Mouse (Mus musculus) CH12.LX (cell line): ENCODE results near the gene Sec14l4. TPM values are rescaled to one million over a fixed set of nuclear protein-coding genes. Genes with fewer than 3 reads are reported as not detected.

ENCODE experiments used
- DNase-seq: peaks from one replicate; pipeline ENCODE4 v3.0.0-alpha.2; 2013; ENCODE audit errors: extremely low read depth
- H3K27ac ChIP-seq: 2 replicates; pipeline ENCODE4 v1.5.1; 2012; ENCODE audit warnings: low read depth, mild to moderate bottlenecking, control low read depth, moderate library complexity; ENCODE audit not compliant: insufficient read depth
- H3K27me3 ChIP-seq: replicated peaks from 2 replicates; pipeline ENCODE3; 2012; ENCODE audit warnings: inconsistent platforms
- H3K36me3 ChIP-seq, 2 experiments: replicated peaks in 1 of 2; 2 replicates each; pipeline versions ENCODE3 to v1.6.1; 2012; ENCODE audit warnings: inconsistent platforms in 1 of 2, low read length in 1 of 2, mild to moderate bottlenecking in 1 of 2, mixed read lengths in 1 of 2, moderate library complexity in 1 of 2; ENCODE audit not compliant: control insufficient read depth in 1 of 2, insufficient read depth in 1 of 2
- H3K4me1 ChIP-seq, 2 experiments: 2 replicates each; pipeline ENCODE4 v1.6.1; 2012; ENCODE audit warnings: inconsistent platforms in 1 of 2, moderate library complexity in 1 of 2; ENCODE audit not compliant: insufficient read depth in 2 of 2, control insufficient read depth in 1 of 2
- H3K4me2 ChIP-seq: 2 replicates; pipeline ENCODE4 v1.6.1; 2012; ENCODE audit warnings: low read depth, mild to moderate bottlenecking, control low read depth; ENCODE audit not compliant: poor library complexity, insufficient read depth, severe bottlenecking
- H3K4me3 ChIP-seq, 3 experiments: fragments of 150-350 bp in 1 of 3; sonication (generic) in 1 of 3; replicated peaks in 1 of 3; 2 replicates each; pipeline versions ENCODE3 to v1.5.1; 2011 to 2012; ENCODE audit warnings: low read depth in 2 of 3, low read length in 2 of 3, mild to moderate bottlenecking in 2 of 3, moderate library complexity in 2 of 3, control low read depth in 1 of 3, improper control_type of control experiment in 1 of 3, inconsistent platforms in 1 of 3, mixed read lengths in 1 of 3; ENCODE audit not compliant: poor library complexity in 1 of 3
- H3K79me2 ChIP-seq: replicated peaks from 2 replicates; pipeline ENCODE4 v1.6.1; 2012; ENCODE audit warnings: mild to moderate bottlenecking, moderate library complexity; ENCODE audit not compliant: control insufficient read depth, poor library complexity, insufficient read depth, severe bottlenecking; ENCODE audit errors: extremely low read depth
- H3K9ac ChIP-seq: 2 replicates; pipeline ENCODE4 v1.6.1; 2012; ENCODE audit warnings: low read depth, mild to moderate bottlenecking, control low read depth, moderate library complexity; ENCODE audit not compliant: insufficient read depth
- H3K9me3 ChIP-seq: replicated peaks from 2 replicates; pipeline ENCODE3; 2012; ENCODE audit warnings: low read length, inconsistent platforms, mixed read lengths
- CHD1 ChIP-seq: IDR thresholded peaks from 2 replicates; pipeline ENCODE4 v1.6.1; 2012; ENCODE audit warnings: low read depth, low read length, improper control_type of control experiment, inconsistent platforms
- CHD2 ChIP-seq: IDR thresholded peaks from 2 replicates; pipeline ENCODE4 v1.6.1; 2011; ENCODE audit warnings: low read length, improper control_type of control experiment
- CTCF ChIP-seq, 2 experiments: IDR thresholded peaks in 1 of 2; conservative IDR thresholded peaks in 1 of 2; 2 replicates each; pipeline ENCODE4 v1.5.1; 2011 to 2012; ENCODE audit warnings: low read depth in 2 of 2, low read length in 2 of 2, improper control_type of control experiment in 1 of 2, inconsistent platforms in 1 of 2, mild to moderate bottlenecking in 1 of 2, moderate library complexity in 1 of 2
- GABPA ChIP-seq: IDR thresholded peaks from 2 replicates; pipeline ENCODE4 v1.6.1; 2012; ENCODE audit warnings: low read depth, low read length, improper control_type of control experiment, inconsistent platforms; ENCODE audit not compliant: insufficient replicate concordance
- HCFC1 ChIP-seq: IDR thresholded peaks from 2 replicates; pipeline ENCODE4 v1.6.1; 2012; ENCODE audit warnings: low read depth, mild to moderate bottlenecking, inconsistent platforms, low read length, improper control_type of control experiment
- JUN ChIP-seq: IDR thresholded peaks from 2 replicates; pipeline ENCODE4 v1.6.1; 2011; ENCODE audit warnings: low read depth, mild to moderate bottlenecking, low read length, improper control_type of control experiment, moderate library complexity; ENCODE audit not compliant: insufficient read depth
- KAT2A ChIP-seq: IDR thresholded peaks from 2 replicates; pipeline ENCODE4 v1.6.1; 2012; ENCODE audit warnings: low read length, improper control_type of control experiment, inconsistent platforms; ENCODE audit not compliant: insufficient replicate concordance
- MAX ChIP-seq: IDR thresholded peaks from 2 replicates; pipeline ENCODE4 v1.6.1; 2011; ENCODE audit warnings: low read length, improper control_type of control experiment
- MAZ ChIP-seq: IDR thresholded peaks from 2 replicates; pipeline ENCODE4 v1.6.1; 2012; ENCODE audit warnings: low read depth, mild to moderate bottlenecking, inconsistent platforms, low read length, improper control_type of control experiment, moderate library complexity
- MXI1 ChIP-seq: IDR thresholded peaks from 2 replicates; pipeline ENCODE4 v1.6.1; 2011; ENCODE audit warnings: mild to moderate bottlenecking, low read depth, low read length, improper control_type of control experiment
- MYC ChIP-seq: IDR thresholded peaks from 2 replicates; pipeline ENCODE4 v1.6.1; 2011; ENCODE audit warnings: low read depth, mild to moderate bottlenecking, improper control_type of control experiment, low read length
- NRF1 ChIP-seq: IDR thresholded peaks from 2 replicates; pipeline ENCODE4 v1.6.1; 2014; ENCODE audit warnings: low read depth, mild to moderate bottlenecking, inconsistent platforms, low read length, improper control_type of control experiment, moderate library complexity
- PAX5 ChIP-seq: IDR thresholded peaks from 2 replicates; pipeline ENCODE4 v1.6.1; 2012; ENCODE audit warnings: low read length, inconsistent platforms, mixed read lengths
- POLR2A ChIP-seq: IDR thresholded peaks from 2 replicates; pipeline ENCODE4 v1.6.1; 2011; ENCODE audit warnings: low read depth, mild to moderate bottlenecking, improper control_type of control experiment, low read length
- POLR2AphosphoS2 ChIP-seq: IDR thresholded peaks from 2 replicates; pipeline ENCODE4 v1.6.1; 2011; ENCODE audit warnings: low read depth, low read length, improper control_type of control experiment
- RAD21 ChIP-seq: IDR thresholded peaks from 2 replicates; pipeline ENCODE4 v1.6.1; 2011; ENCODE audit warnings: low read depth, mild to moderate bottlenecking, low read length, improper control_type of control experiment, moderate library complexity
- RCOR1 ChIP-seq: conservative IDR thresholded peaks from 2 replicates; pipeline ENCODE4 v1.6.1; 2012; ENCODE audit warnings: low read depth, mild to moderate bottlenecking, inconsistent platforms, low read length, improper control_type of control experiment
- SMC3 ChIP-seq: IDR thresholded peaks from 2 replicates; pipeline ENCODE4 v1.6.1; 2011; ENCODE audit warnings: low read depth, low read length, improper control_type of control experiment
- TCF12 ChIP-seq: IDR thresholded peaks from 2 replicates; pipeline ENCODE4 v1.6.1; 2014; ENCODE audit warnings: low read depth, mild to moderate bottlenecking, inconsistent platforms, low read length, improper control_type of control experiment
- ZC3H11A ChIP-seq: IDR thresholded peaks from 2 replicates; pipeline ENCODE4 v1.6.1; 2012; ENCODE audit warnings: low read depth, mild to moderate bottlenecking, inconsistent platforms, low read length, improper control_type of control experiment
- ZKSCAN1 ChIP-seq: IDR thresholded peaks from 2 replicates; pipeline ENCODE4 v1.6.1; 2012; ENCODE audit warnings: low read depth, inconsistent platforms, low read length, improper control_type of control experiment, borderline replicate concordance
- ZMIZ1 ChIP-seq: IDR thresholded peaks from 2 replicates; pipeline ENCODE4 v1.6.1; 2012; ENCODE audit warnings: low read depth, mild to moderate bottlenecking, inconsistent platforms, low read length, improper control_type of control experiment
- dilution Hi-C: fragments of 300-500 bp; cut with MboI; formaldehyde crosslinking; loops from 2 replicates; pipeline ENCODE4 v1.14.3; 2020; ENCODE audit warnings: low sequenced_read_pairs; ENCODE audit not compliant: extremely low pct_unique_long_range_greater_than_20kb, extremely low pct_ligation_motif_present
- in situ Hi-C: fragments of 300-500 bp; cut with MboI; formaldehyde crosslinking; loops from 3 replicates; pipeline ENCODE4 v1.14.3; 2019; ENCODE audit warnings: low sequenced_read_pairs, low pct_ligation_motif_present, low pct_unique_long_range_greater_than_20kb, mixed read lengths
- polyA plus RNA-seq: library from polyadenylated mRNA; unstranded; fragments of >175 nt; gene quantifications from 2 replicates; pipeline ENCODE4 v1.2.1, GENCODE M21; 2012; ENCODE audit warnings: low read depth; ENCODE audit not compliant: insufficient read length
- total RNA-seq, 2 experiments: library from RNA; depleted of rRNA; stranded (reverse); fragments of 300-350 nt in 1 of 2; fragments of >200 nt in 1 of 2; gene quantifications; 2 replicates each; pipeline ENCODE4 v1.2.3; 2012 to 2014

Sec14l4 gene
- total and polyA plus RNA-seq, 3 experiments, result 0.42 to 3.5 (median 0.47) TPM

DNA sequence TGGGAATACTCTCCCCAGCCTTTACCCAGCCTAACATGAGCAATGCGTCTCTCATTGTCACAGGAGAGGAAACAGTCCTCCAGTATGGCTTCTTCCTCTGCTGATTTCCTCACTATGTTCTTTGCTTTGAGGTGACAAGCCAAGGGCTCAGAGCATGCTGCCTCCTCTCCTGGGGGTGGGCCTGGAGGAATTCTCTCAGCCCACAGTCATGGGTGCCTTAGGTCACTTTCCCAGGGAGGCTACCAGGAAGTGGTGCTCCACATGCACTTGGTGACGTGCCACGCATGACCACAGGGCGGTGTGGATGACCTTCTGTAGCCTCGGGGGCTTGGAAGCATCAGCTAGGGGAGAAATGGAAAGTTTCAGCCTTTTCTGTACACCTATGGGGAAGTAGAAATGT, 35.8 kb upstream of the Sec14l4 start:
- H3K27me3 ChIP-seq, result peaks cover 2% of the 10 kb centered on the region
- TF ChIP-seq NRF1 (no peak), CTCF (conservative IDR thresholded peaks at IDR 0.05 in 1 of 2, IDR thresholded peaks at IDR 0.05 in 1 of 2; ENCODE audit: low read depth in 2 of 2, low read length in 2 of 2) (0 out of 4 replicates have a peak, but pooled peaks of 1 of the 2 experiments have one; percentile 9)
- H3K4me3 ChIP-seq, result no peak overlapping the region
- no peak overlapping the region for H3K27ac ChIP-seq
- peaks cover 7 to 9% of the 10 kb centered on the region in 2 experiments for H3K4me1 ChIP-seq
- no peaks in the 10 kb centered on the region for H3K79me2 ChIP-seq
- H3K4me2 ChIP-seq, result no peak overlapping the region
- H3K9ac ChIP-seq, result no peak overlapping the region
- peaks cover 3% of the 10 kb centered on the region for H3K9me3 ChIP-seq
- no peak for DNase-seq
- in situ Hi-C loops (no loop called here), dilution Hi-C loops (no loop called here)
- no peaks in the 10 kb centered on the region for H3K36me3 ChIP-seq

DNA sequence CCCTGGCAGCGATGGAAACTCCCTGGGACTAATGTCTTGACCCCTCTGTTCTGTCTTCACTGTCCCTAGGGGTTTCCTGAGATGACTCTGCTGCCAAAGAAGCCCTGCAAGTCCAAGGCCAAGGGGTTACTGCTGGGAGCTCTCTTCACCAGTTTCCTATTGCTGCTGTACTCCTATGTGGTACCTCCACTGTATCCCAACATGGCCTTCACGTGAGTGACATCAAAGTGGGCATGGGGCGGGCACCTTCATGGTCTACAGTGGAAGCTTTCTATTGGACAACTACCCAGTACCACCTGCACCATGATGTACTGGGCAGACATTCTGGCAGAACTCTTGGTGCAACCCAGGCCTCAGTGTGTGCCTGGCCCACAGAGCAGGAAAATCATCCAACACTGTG, 34.4 kb upstream of the Sec14l4 start:
- DNase-seq, result no peak
- H3K9ac ChIP-seq, result no peak overlapping the region
- in situ Hi-C loops, result no loop called here
- H3K36me3 ChIP-seq, result no peaks in the 10 kb centered on the region
- no peak overlapping the region for H3K27ac ChIP-seq
- H3K4me1 ChIP-seq, result peaks cover 7 to 9% of the 10 kb centered on the region in 2 experiments
- no peak overlapping the region for H3K4me3 ChIP-seq
- H3K27me3 ChIP-seq, result peaks cover 2% of the 10 kb centered on the region
- no peak for TF ChIP-seq ZMIZ1
- no peak for TF ChIP-seq KAT2A
- TF ChIP-seq RCOR1, result no peak
- no peak for TF ChIP-seq CTCF (conservative IDR thresholded peaks at IDR 0.05 in 1 of 2, IDR thresholded peaks at IDR 0.05 in 1 of 2; ENCODE audit: low read depth in 2 of 2, low read length in 2 of 2)
- no peak for TF ChIP-seq PAX5
- TF ChIP-seq ZC3H11A, result no peak
- no peak for TF ChIP-seq SMC3
- TF ChIP-seq, all 38 proteins: peak for 0
- dilution Hi-C loops, result no loop called here
- H3K79me2 ChIP-seq, result no peaks in the 10 kb centered on the region
- H3K4me2 ChIP-seq, result no peak overlapping the region
- H3K9me3 ChIP-seq, result peaks cover 3% of the 10 kb centered on the region

DNA sequence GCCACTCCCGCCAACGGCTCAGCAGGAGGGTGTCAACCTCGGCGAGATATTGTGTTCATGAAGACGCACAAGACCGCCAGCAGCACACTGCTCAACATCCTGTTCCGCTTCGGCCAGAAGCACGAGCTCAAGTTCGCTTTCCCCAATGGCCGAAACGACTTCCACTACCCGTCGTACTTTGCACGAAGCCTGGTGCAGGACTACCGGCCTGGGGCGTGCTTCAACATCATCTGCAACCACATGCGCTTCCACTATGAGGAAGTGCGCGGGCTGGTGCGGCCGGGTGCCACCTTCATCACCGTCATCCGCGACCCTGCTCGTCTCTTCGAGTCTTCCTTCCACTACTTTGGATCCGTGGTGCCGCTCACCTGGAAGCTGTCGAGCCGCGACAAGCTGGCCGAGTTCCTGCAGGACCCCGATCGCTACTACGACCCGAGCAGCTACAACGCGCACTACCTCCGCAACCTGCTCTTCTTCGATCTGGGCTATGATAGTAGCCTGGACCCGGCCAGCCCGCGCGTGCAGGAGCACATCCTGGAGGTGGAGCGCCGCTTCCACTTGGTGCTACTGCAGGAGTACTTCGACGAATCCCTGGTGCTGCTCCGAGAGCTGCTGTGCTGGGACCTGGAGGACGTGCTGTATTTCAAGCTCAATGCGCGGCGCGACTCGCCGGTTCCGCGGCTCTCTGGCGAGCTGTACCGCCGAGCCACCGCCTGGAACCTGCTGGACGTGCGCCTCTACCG, 33.1 kb upstream of the Sec14l4 start:
- dilution Hi-C loops, result no loop called here
- no peak for DNase-seq
- Histone ChIP-seq H3K36me3 (no peaks in the 10 kb centered on the region), H3K9ac (no peak overlapping the region), H3K4me3 (no peak overlapping the region), H3K27ac (no peak overlapping the region), H3K4me1 (peaks cover 2 to 5% of the 10 kb centered on the region in 2 experiments; a peak in 3 of 4 replicates), H3K79me2 (no peaks in the 10 kb centered on the region), H3K9me3 (peaks cover 3% of the 10 kb centered on the region), H3K4me2 (no peak overlapping the region), H3K27me3 (no peaks in the 10 kb centered on the region)
- in situ Hi-C loops, result no loop called here
- TF ChIP-seq MXI1, result no peak
- no peak for TF ChIP-seq CHD2
- TF ChIP-seq ZKSCAN1, result no peak
- TF ChIP-seq SMC3, result no peak
- no peak for TF ChIP-seq MYC
- TF ChIP-seq GABPA, result no peak
- no peak for TF ChIP-seq POLR2A
- no peak for TF ChIP-seq CHD1
- no peak for TF ChIP-seq NRF1
- no peak for TF ChIP-seq HCFC1
- TF ChIP-seq RAD21, result no peak
- no peak for TF ChIP-seq POLR2AphosphoS2
- no peak for TF ChIP-seq RCOR1
- TF ChIP-seq TCF12, result no peak
- TF ChIP-seq JUN, result no peak
- TF ChIP-seq PAX5, result no peak
- TF ChIP-seq MAX, result no peak
- TF ChIP-seq MAZ, result no peak
